Mouse (Mus musculus) lung, adult 2 months (tissue): Measurements from ENCODE around the gene Hivep2.

ENCODE experiments used
- CTCF ChIP-seq: fragments of 200-500 bp; IDR thresholded peaks from 2 replicates; pipeline ENCODE4 v1.5.1; 2011; ENCODE audit warnings: mild to moderate bottlenecking, low read length, control low read depth; ENCODE audit not compliant: insufficient read depth
- POLR2A ChIP-seq: fragments of 200-500 bp; IDR thresholded peaks from 2 replicates; pipeline ENCODE4 v1.6.1; 2011; ENCODE audit warnings: low read depth, mild to moderate bottlenecking, control low read depth, low read length, borderline replicate concordance; ENCODE audit errors: extremely low read depth

- TF ChIP-seq CTCF (no peak), POLR2A (no peak)
Measured at GRCm38 (mm10) chr10:14081824-14082223, 115.9 kb downstream of the Hivep2 start.
